Mouse (Mus musculus) lung, postnatal 0 days (tissue): Measurements from ENCODE around the gene Ccdc62. TPM values are rescaled to one million over a fixed set of nuclear protein-coding genes. Genes with fewer than 3 reads are reported as not detected.

Experiments used
- ATAC-seq: fragments of 200-750 bp; cut with Nextera tagmentation; 2 replicates; pipeline ENCODE4 v1.8.0; 2017; ENCODE audit warnings: moderate library complexity
- DNase-seq: peaks from one replicate; pipeline ENCODE4 v3.0.0-alpha.2; 2016; ENCODE audit warnings: low spot score
- H3K27ac ChIP-seq: fragments of 300-500 bp; sonication (generic); 2 replicates; pipeline ENCODE4 v1.5.1; 2014; ENCODE audit warnings: antibody characterized with exemption, mild to moderate bottlenecking, low read length, mixed read lengths
- H3K27me3 ChIP-seq: fragments of 300-500 bp; sonication (generic); replicated peaks from 2 replicates; pipeline ENCODE4 v1.6.1; 2014; ENCODE audit warnings: low read length, mixed read lengths; ENCODE audit not compliant: insufficient read depth
- H3K36me3 ChIP-seq: fragments of 300-500 bp; sonication (generic); 2 replicates; pipeline ENCODE4 v1.6.1; 2014; ENCODE audit warnings: low read length, mixed read lengths; ENCODE audit not compliant: insufficient read depth
- H3K4me1 ChIP-seq: fragments of 300-500 bp; sonication (generic); 2 replicates; pipeline ENCODE4 v1.6.1; 2014; ENCODE audit warnings: antibody characterized with exemption, low read depth, low read length, mixed read lengths; ENCODE audit not compliant: insufficient read depth
- H3K4me2 ChIP-seq: fragments of 300-500 bp; sonication (generic); replicated peaks from 2 replicates; pipeline ENCODE4 v1.6.1; 2014; ENCODE audit warnings: low read depth, mild to moderate bottlenecking, low read length, moderate library complexity, mixed read lengths
- H3K4me3 ChIP-seq: fragments of 300-500 bp; sonication (generic); 2 replicates; pipeline ENCODE4 v1.5.1; 2014; ENCODE audit warnings: low read depth, low read length
- H3K9ac ChIP-seq: fragments of 300-500 bp; sonication (generic); replicated peaks from 2 replicates; pipeline ENCODE4 v1.6.1; 2014; ENCODE audit warnings: low read depth, mild to moderate bottlenecking
- H3K9me3 ChIP-seq: fragments of 300-500 bp; sonication (generic); 2 replicates; pipeline ENCODE4 v1.6.1; 2016; ENCODE audit warnings: low read length, mixed read lengths
- CTCF ChIP-seq: IDR thresholded peaks from 2 replicates; pipeline ENCODE4 v1.5.1; 2016; ENCODE audit warnings: antibody characterized with exemption, mild to moderate bottlenecking
- EP300 ChIP-seq: IDR thresholded peaks from 2 replicates; pipeline ENCODE4 v1.6.1; 2016; ENCODE audit warnings: antibody characterized with exemption, mild to moderate bottlenecking, control low read depth
- WGBS: fragments of 180-500 bp; shearing (Covaris S2); extraction: QIAGEN DNeasy Blood & Tissue Kit; methylation state at CpG from one replicate; pipeline ENCODE4 v1.1.7; 2014; 5-methylcytosine and 5-hydroxymethylcytosine counted together
- polyA plus RNA-seq: library from polyadenylated mRNA; unstranded; fragments of >200 nt; fragmentation: Nextera tagmentation; extraction: Ambion mirVana; gene quantifications from 2 replicates; pipeline ENCODE4 v1.2.1, GENCODE M21; 2015

Gene Ccdc62
- polyA plus RNA-seq, 1 experiment from 2014 or later = 6.3 TPM

DNA sequence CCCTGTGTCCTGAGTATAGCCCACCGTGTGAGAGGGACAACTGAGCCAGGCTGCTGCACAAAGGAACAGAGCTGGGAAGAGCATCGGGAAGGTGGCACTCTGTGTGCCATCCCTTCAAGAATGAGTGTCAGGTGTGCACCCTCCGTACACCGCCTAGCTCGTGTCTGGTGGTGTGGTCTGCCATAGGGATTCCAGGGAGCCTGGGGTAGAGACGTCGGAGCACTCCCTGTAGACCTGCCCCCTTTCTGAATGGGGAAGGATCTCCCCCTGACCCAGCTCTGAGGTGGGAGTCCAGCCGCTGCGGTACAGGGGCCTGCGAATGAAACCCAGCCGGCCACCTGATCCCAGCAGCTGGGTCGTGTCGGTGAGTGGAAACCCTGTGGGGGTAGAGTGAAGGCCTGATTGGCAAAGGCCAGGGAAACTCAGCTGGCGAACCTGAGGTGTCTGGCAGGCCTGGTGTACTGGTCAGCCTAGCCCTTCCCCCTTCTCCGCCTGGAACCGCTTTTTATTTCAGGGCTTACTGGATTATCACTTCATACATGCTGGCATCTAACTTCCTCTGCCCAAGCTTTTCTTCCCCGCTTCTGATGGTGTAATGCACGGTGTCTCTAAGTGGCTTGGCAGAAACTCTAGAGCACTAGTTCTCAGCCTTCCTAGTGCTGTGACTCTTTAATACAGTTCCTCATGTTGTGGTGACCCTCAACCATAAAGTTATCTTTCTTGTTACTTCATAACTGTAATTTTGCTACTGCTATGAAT, 48.9 kb downstream of the Ccdc62 start:
- ATAC-seq (no peak), DNase-seq (no peak)
- Histone ChIP-seq H3K9ac (no peak overlapping the region), H3K27ac (peak overlapping the region; percentile 69), H3K4me1 (peaks cover 22% of the 10 kb centered on the region), H3K27me3 (no peaks in the 10 kb centered on the region), H3K36me3 (no peaks in the 10 kb centered on the region), H3K9me3 (no peaks in the 10 kb centered on the region), H3K4me2 (no peak overlapping the region), H3K4me3 (no peak overlapping the region)
- TF ChIP-seq EP300 = no peak
- no peak for TF ChIP-seq CTCF
- 69% methylated on average over 18 of the region's 18 CpGs for WGBS

DNA sequence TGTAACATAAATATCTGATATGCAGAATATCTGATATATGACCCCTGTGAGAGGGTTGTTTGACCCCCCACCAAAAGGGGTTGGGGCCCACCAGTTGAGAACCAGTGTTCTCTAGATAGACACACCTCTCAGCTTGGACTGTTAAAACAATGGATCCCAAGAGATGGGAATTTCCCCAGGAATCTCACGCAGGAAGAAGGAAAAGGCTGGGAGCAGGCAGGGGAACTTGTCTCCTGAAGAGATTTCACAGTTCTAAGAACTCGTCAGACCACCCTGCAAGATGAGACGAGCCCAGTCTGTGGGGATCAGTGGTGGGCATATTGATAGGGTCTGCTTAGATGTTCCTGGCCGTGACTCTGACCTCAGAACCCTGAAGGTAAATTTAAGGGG, 49.5 kb downstream of the Ccdc62 start:
- Histone ChIP-seq H3K4me1 (peaks cover 20% of the 10 kb centered on the region), H3K27ac (peak overlapping the region; percentile 59), H3K4me3 (no peak overlapping the region), H3K9me3 (no peaks in the 10 kb centered on the region), H3K4me2 (no peak overlapping the region), H3K27me3 (no peaks in the 10 kb centered on the region), H3K36me3 (no peaks in the 10 kb centered on the region), H3K9ac (no peak overlapping the region)
- no peak for ATAC-seq
- WGBS = 50% methylated on average over 4 of the region's 4 CpGs
- TF ChIP-seq EP300 (no peak), CTCF (no peak)
- no peak for DNase-seq

DNA sequence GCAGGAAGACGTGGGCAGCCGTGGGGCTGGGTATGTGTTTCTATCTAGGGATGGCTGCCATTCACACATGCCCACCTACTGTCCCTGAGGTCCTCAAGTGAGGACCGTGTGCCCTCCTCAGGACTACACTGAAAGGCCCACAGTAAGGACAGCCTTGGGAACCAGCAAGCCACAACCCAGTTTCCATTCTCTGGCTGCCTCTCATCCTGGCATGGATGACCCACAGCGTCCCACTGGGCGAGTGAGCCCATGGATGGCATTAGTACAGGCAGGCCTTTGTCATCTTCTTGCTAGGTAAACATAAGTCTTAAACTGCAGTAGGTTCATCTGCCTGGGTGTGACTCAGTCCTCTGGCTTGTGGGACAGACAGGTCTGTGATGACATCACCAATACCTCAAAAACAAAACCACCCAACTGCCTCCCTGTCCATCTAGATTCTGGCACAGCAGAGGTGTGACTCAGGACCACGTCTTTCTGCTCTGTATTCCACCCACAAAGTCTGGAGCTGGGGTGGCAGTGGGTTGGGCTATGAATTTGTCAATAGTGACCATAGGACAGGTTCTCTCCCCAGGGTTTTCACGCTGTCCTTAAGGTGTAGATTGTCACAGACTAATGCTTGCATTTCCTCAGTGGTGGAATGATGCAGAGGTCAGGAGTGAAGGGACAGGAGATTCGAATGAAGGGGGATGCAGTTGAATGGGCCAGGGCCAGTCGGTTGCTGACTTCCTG, 50.2 kb downstream of the Ccdc62 start:
- peaks cover 16% of the 10 kb centered on the region for H3K4me1 ChIP-seq
- TF ChIP-seq CTCF = no peak
- no peak for TF ChIP-seq EP300
- H3K9me3 ChIP-seq = no peaks in the 10 kb centered on the region
- peak overlapping the region; percentile 59 for H3K27ac ChIP-seq
- WGBS = 60% methylated on average over 9 of the region's 9 CpGs
- H3K36me3 ChIP-seq = no peaks in the 10 kb centered on the region
- no peak overlapping the region for H3K4me3 ChIP-seq
- H3K9ac ChIP-seq = no peak overlapping the region
- H3K4me2 ChIP-seq = no peak overlapping the region
- DNase-seq (no peak), ATAC-seq (no peak)
- no peaks in the 10 kb centered on the region for H3K27me3 ChIP-seq

DNA sequence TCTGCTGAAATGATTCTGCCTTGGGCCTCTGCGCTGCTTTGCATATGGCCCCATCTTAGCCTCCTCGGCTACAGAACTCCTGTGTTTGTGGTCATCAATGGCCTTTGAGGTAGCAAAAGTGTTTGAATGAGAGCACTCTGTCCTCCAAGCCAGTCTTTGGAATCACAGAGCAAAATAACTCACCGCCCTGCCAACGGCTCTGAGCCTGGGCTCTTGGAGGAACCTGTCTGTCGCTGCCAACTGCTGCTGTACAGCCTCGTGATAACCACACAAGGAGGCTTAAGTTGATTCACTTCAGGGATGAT, 50.7 kb downstream of the Ccdc62 start:
- 52% methylated on average over 6 of the region's 6 CpGs for WGBS
- peak; percentile 58 for ATAC-seq

DNA sequence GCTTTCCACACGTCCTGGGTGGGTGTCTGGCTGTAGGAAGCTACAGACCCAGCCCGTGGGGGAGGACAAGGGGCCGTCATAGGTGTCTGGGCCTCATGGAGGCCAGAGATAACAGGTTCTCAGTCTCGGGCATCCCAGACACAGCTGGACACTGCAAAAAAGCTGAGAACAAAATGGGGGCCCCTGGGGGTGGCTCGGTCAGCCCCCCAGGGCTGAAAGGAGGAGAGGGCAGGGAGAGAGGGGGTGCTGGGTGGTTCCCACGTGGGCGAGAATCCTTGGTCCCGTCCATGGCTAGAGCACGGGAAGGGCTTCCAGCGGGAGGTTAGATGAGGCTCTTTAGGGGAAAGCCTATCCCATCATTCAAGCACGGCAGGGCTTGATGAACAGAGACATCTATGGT, 52.4 kb downstream of the Ccdc62 start:
- H3K27ac ChIP-seq = no peak overlapping the region
- no peaks in the 10 kb centered on the region for H3K27me3 ChIP-seq
- DNase-seq = no peak
- H3K36me3 ChIP-seq = no peaks in the 10 kb centered on the region
- H3K4me1 ChIP-seq = peaks cover 13% of the 10 kb centered on the region
- 71% methylated on average over 11 of the region's 11 CpGs for WGBS
- TF ChIP-seq EP300 = no peak
- TF ChIP-seq CTCF = no peak
- H3K4me2 ChIP-seq = no peak overlapping the region
- no peaks in the 10 kb centered on the region for H3K9me3 ChIP-seq
- no peak overlapping the region for H3K9ac ChIP-seq
- ATAC-seq = no peak
- H3K4me3 ChIP-seq = no peak overlapping the region

More for the DNA sequence above, 50.7 kb downstream of the Ccdc62 start:
- no peak for TF ChIP-seq CTCF
- no peak for TF ChIP-seq EP300
- no peaks in the 10 kb centered on the region for H3K27me3 ChIP-seq
- H3K9me3 ChIP-seq = no peaks in the 10 kb centered on the region
- no peak overlapping the region for H3K9ac ChIP-seq
- H3K4me1 ChIP-seq = peaks cover 16% of the 10 kb centered on the region
- no peaks in the 10 kb centered on the region for H3K36me3 ChIP-seq
- H3K27ac ChIP-seq = peak overlapping the region; percentile 59; the same call in 1 of the 2 replicates
- DNase-seq = peak; percentile 72
- H3K4me3 ChIP-seq = no peak overlapping the region
- no peak overlapping the region for H3K4me2 ChIP-seq

DNA sequence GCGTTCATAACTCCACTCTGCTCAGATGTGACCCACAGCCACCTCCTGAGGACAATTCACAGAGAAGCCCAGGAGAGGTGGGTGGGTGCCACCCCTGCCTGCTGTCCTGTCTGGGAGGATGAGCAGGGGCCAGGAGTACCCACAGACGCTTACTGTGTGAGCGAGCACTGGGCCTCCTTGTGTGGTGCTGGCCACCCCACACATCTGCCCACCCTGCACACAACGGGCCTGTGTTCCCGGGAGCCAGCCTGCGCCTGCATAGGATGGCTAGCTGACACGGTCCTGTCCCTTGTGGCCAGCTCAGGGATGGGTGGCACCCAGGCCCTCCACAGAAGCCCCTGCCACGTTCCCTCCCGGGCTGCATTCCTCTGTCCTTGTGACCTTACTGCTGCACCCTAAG, 55.0 kb downstream of the Ccdc62 start:
- H3K4me2 ChIP-seq = no peak overlapping the region
- ATAC-seq = no peak
- peaks cover 14% of the 10 kb centered on the region for H3K4me1 ChIP-seq
- H3K36me3 ChIP-seq = no peaks in the 10 kb centered on the region
- no peaks in the 10 kb centered on the region for H3K9me3 ChIP-seq
- H3K27ac ChIP-seq = no peak overlapping the region
- no peak for DNase-seq
- no peaks in the 10 kb centered on the region for H3K27me3 ChIP-seq
- H3K9ac ChIP-seq = no peak overlapping the region
- WGBS = 74% methylated on average over 9 of the region's 9 CpGs
- TF ChIP-seq CTCF = no peak
- TF ChIP-seq EP300 = no peak
- H3K4me3 ChIP-seq = no peak overlapping the region
